Mouse (Mus musculus) lung, embryonic 16.5 days (tissue): ENCODE results near the gene Luzp1. TPM values are rescaled to one million over a fixed set of nuclear protein-coding genes. Genes with fewer than 3 reads are reported as not detected.

Experiments used
- ATAC-seq: fragments of 200-750 bp; cut with Nextera tagmentation; 2 replicates; pipeline ENCODE4 v1.8.0; 2017; ENCODE audit warnings: low read depth, mild to moderate bottlenecking, moderate library complexity
- H3K27ac ChIP-seq: fragments of 300-500 bp; sonication (generic); 2 replicates; pipeline ENCODE4 v1.5.1; 2014; ENCODE audit warnings: mild to moderate bottlenecking, control low read depth, low read length
- H3K27me3 ChIP-seq: fragments of 300-500 bp; sonication (generic); 2 replicates; pipeline ENCODE4 v1.6.1; 2014; ENCODE audit warnings: low read depth, low read length, mixed read lengths; ENCODE audit not compliant: control insufficient read depth, insufficient read depth
- H3K36me3 ChIP-seq: fragments of 300-500 bp; sonication (generic); 2 replicates; pipeline ENCODE4 v1.6.1; 2014; ENCODE audit warnings: low read length; ENCODE audit not compliant: control insufficient read depth, insufficient read depth
- H3K4me1 ChIP-seq: fragments of 300-500 bp; sonication (generic); replicated peaks from 2 replicates; pipeline ENCODE4 v1.6.1; 2014; ENCODE audit warnings: low read length, mixed read lengths; ENCODE audit not compliant: control insufficient read depth, insufficient read depth
- H3K4me2 ChIP-seq: fragments of 300-500 bp; sonication (generic); 2 replicates; pipeline ENCODE4 v1.6.1; 2014; ENCODE audit warnings: low read depth, low read length, control low read depth
- H3K4me3 ChIP-seq: fragments of 300-500 bp; sonication (generic); 2 replicates; pipeline ENCODE4 v1.5.1; 2014; ENCODE audit warnings: mild to moderate bottlenecking, low read length, control low read depth
- H3K9ac ChIP-seq: fragments of 300-500 bp; sonication (generic); 2 replicates; pipeline ENCODE4 v1.6.1; 2014; ENCODE audit warnings: low read length, control low read depth
- H3K9me3 ChIP-seq: fragments of 300-500 bp; sonication (generic); 2 replicates; pipeline ENCODE4 v1.6.1; 2016; ENCODE audit warnings: low read length; ENCODE audit not compliant: control insufficient read depth
- WGBS: fragments of 180-500 bp; shearing (Covaris S2); extraction: QIAGEN DNeasy Blood & Tissue Kit; methylation state at CpG from one replicate; pipeline ENCODE4 v1.1.7; 2014; 5-methylcytosine and 5-hydroxymethylcytosine counted together
- polyA plus RNA-seq: library from polyadenylated mRNA; unstranded; fragments of >200 nt; fragmentation: Nextera tagmentation; extraction: Ambion mirVana; gene quantifications from 2 replicates; pipeline ENCODE4 v1.2.1, GENCODE M21; 2015

Luzp1 gene
- polyA plus RNA-seq, 1 experiment from 2014 or later = 115 TPM

- H3K4me3 ChIP-seq = no peak overlapping the region
- H3K27ac ChIP-seq = no peak overlapping the region
- 63% methylated on average over 15 of the region's 15 CpGs for WGBS
- no peaks in the 10 kb centered on the region for H3K9me3 ChIP-seq
- ATAC-seq = no peak
- H3K36me3 ChIP-seq = no peaks in the 10 kb centered on the region
- H3K4me2 ChIP-seq = no peak overlapping the region
- H3K9ac ChIP-seq = no peak overlapping the region
- H3K4me1 ChIP-seq = no peaks in the 10 kb centered on the region
- no peaks in the 10 kb centered on the region for H3K27me3 ChIP-seq
Measured at GRCm38 (mm10) chr4:136441354-136442043, 28.1 kb upstream of the Luzp1 start.

GRCm38 (mm10) chr4:136444561-136444960, 25.0 kb upstream of the Luzp1 start:
- Histone ChIP-seq H3K4me2 (no peak overlapping the region), H3K36me3 (no peaks in the 10 kb centered on the region), H3K9ac (no peak overlapping the region), H3K27me3 (no peaks in the 10 kb centered on the region), H3K9me3 (no peaks in the 10 kb centered on the region), H3K4me1 (no peaks in the 10 kb centered on the region), H3K27ac (no peak overlapping the region), H3K4me3 (no peak overlapping the region)
- ATAC-seq = no peak
- WGBS = 65% methylated on average over 4 of the region's 4 CpGs

- 79% methylated on average over 5 of the region's 5 CpGs for WGBS
- Histone ChIP-seq H3K9ac (no peak overlapping the region), H3K9me3 (no peaks in the 10 kb centered on the region), H3K36me3 (no peaks in the 10 kb centered on the region), H3K27ac (no peak overlapping the region), H3K27me3 (no peaks in the 10 kb centered on the region), H3K4me3 (no peak overlapping the region), H3K4me1 (peaks cover 4% of the 10 kb centered on the region; the same call in 1 of the 2 replicates), H3K4me2 (no peak overlapping the region)
- ATAC-seq = no peak
Measured at GRCm38 (mm10) chr4:136449795-136450194, 19.8 kb upstream of the Luzp1 start.

GRCm38 (mm10) chr4:136450271-136450670, 19.3 kb upstream of the Luzp1 start:
- peaks cover 4% of the 10 kb centered on the region; the same call in 1 of the 2 replicates for H3K4me1 ChIP-seq
- H3K4me3 ChIP-seq = no peak overlapping the region
- WGBS = 64% methylated on average over 4 of the region's 4 CpGs

GRCm38 (mm10) chr4:136451564-136451963, 18.0 kb upstream of the Luzp1 start:
- no peak overlapping the region for H3K4me3 ChIP-seq
- 1% methylated on average over 6 of the region's 6 CpGs for WGBS
- H3K27ac ChIP-seq = no peak overlapping the region
- no peaks in the 10 kb centered on the region for H3K36me3 ChIP-seq
- no peak for ATAC-seq
- H3K9me3 ChIP-seq = no peaks in the 10 kb centered on the region
- peaks cover 4% of the 10 kb centered on the region; the same call in 1 of the 2 replicates for H3K4me1 ChIP-seq
- H3K27me3 ChIP-seq = no peaks in the 10 kb centered on the region
- H3K4me2 ChIP-seq = no peak overlapping the region; the same call in 1 of the 2 replicates
- H3K9ac ChIP-seq = no peak overlapping the region

More at GRCm38 (mm10) chr4:136450271-136450670, 19.3 kb upstream of the Luzp1 start:
- no peaks in the 10 kb centered on the region for H3K36me3 ChIP-seq
- no peak overlapping the region for H3K4me2 ChIP-seq
- no peak for ATAC-seq
- H3K27me3 ChIP-seq = no peaks in the 10 kb centered on the region
- no peaks in the 10 kb centered on the region for H3K9me3 ChIP-seq
- H3K9ac ChIP-seq = no peak overlapping the region
- H3K27ac ChIP-seq = no peak overlapping the region

- Histone ChIP-seq H3K27ac (no peak overlapping the region), H3K9me3 (no peaks in the 10 kb centered on the region), H3K4me3 (no peak overlapping the region), H3K4me1 (peaks cover 4% of the 10 kb centered on the region; the same call in 1 of the 2 replicates), H3K9ac (no peak overlapping the region), H3K36me3 (no peaks in the 10 kb centered on the region), H3K4me2 (no peak overlapping the region), H3K27me3 (no peaks in the 10 kb centered on the region)
- no peak for ATAC-seq
- 70% methylated on average over 3 of the region's 3 CpGs for WGBS
Measured at GRCm38 (mm10) chr4:136452286-136452685, 17.3 kb upstream of the Luzp1 start.

GRCm38 (mm10) chr4:136452792-136453191, 16.8 kb upstream of the Luzp1 start:
- H3K4me1 ChIP-seq = peaks cover 4% of the 10 kb centered on the region; the same call in 1 of the 2 replicates
- no peaks in the 10 kb centered on the region for H3K9me3 ChIP-seq
- 61% methylated on average over 5 of the region's 5 CpGs for WGBS
- H3K27me3 ChIP-seq = no peaks in the 10 kb centered on the region
- H3K4me2 ChIP-seq = no peak overlapping the region
- no peak for ATAC-seq
- H3K9ac ChIP-seq = no peak overlapping the region
- no peaks in the 10 kb centered on the region for H3K36me3 ChIP-seq
- H3K27ac ChIP-seq = no peak overlapping the region
- no peak overlapping the region for H3K4me3 ChIP-seq

GRCm38 (mm10) chr4:136454850-136455260, 14.7 kb upstream of the Luzp1 start:
- ATAC-seq = peak; percentile 61
- no peaks in the 10 kb centered on the region for H3K36me3 ChIP-seq
- no peaks in the 10 kb centered on the region for H3K27me3 ChIP-seq
- H3K4me1 ChIP-seq = peaks cover 4% of the 10 kb centered on the region; the same call in 1 of the 2 replicates
- peak overlapping the region; percentile 34 for H3K4me3 ChIP-seq
- peak overlapping the region; percentile 58 for H3K4me2 ChIP-seq
- no peak overlapping the region for H3K27ac ChIP-seq
- peak overlapping the region; percentile 36; the same call in 1 of the 2 replicates for H3K9ac ChIP-seq
- no peaks in the 10 kb centered on the region for H3K9me3 ChIP-seq
- under 1% methylated on average over 9 of the region's 10 CpGs for WGBS

GRCm38 (mm10) chr4:136456516-136457218, 12.9 kb upstream of the Luzp1 start:
- Histone ChIP-seq H3K4me3 (no peak overlapping the region), H3K9ac (no peak overlapping the region), H3K27me3 (no peaks in the 10 kb centered on the region), H3K9me3 (no peaks in the 10 kb centered on the region), H3K27ac (no peak overlapping the region), H3K4me2 (no peak overlapping the region), H3K36me3 (no peaks in the 10 kb centered on the region), H3K4me1 (peaks cover 4% of the 10 kb centered on the region; the same call in 1 of the 2 replicates)
- no peak for ATAC-seq
- 87% methylated on average over 6 of the region's 6 CpGs for WGBS
